Mouse (Mus musculus) intestine, embryonic 14.5 days (tissue): ENCODE data around the gene Rbm43. TPM values are rescaled to one million over a fixed set of nuclear protein-coding genes. Genes with fewer than 3 reads are reported as not detected.

Experiments used
- ATAC-seq: fragments of 200-750 bp; cut with Nextera tagmentation; replicated peaks from 2 replicates; pipeline ENCODE4 v1.8.0; 2017; ENCODE audit warnings: low read depth, moderate number of reproducible peaks, moderate TSS enrichment, moderate library complexity; ENCODE audit not compliant: low FRiP score, low TSS enrichment
- DNase-seq: peaks from one replicate; pipeline ENCODE4 v3.0.0-alpha.2; 2018; ENCODE audit warnings: low spot score
- H3K27ac ChIP-seq: fragments of 300-500 bp; sonication (generic); 2 replicates; pipeline ENCODE4 v1.5.1; 2014; ENCODE audit warnings: low read depth, mild to moderate bottlenecking, control low read depth
- H3K27me3 ChIP-seq: fragments of 300-500 bp; sonication (generic); replicated peaks from 2 replicates; pipeline ENCODE4 v1.6.1; 2014; ENCODE audit warnings: low read length, control low read depth; ENCODE audit not compliant: control insufficient read depth, insufficient read depth
- H3K36me3 ChIP-seq: fragments of 300-500 bp; sonication (generic); 2 replicates; pipeline ENCODE4 v1.6.1; 2014; ENCODE audit warnings: low read length, control low read depth; ENCODE audit not compliant: control insufficient read depth, insufficient read depth
- H3K4me1 ChIP-seq: fragments of 300-500 bp; sonication (generic); replicated peaks from 2 replicates; pipeline ENCODE4 v1.6.1; 2014; ENCODE audit warnings: low read length, control low read depth, mixed read lengths; ENCODE audit not compliant: control insufficient read depth, insufficient read depth
- H3K4me2 ChIP-seq: fragments of 300-500 bp; sonication (generic); 2 replicates; pipeline ENCODE4 v1.6.1; 2014; ENCODE audit warnings: low read length
- H3K4me3 ChIP-seq: fragments of 300-500 bp; sonication (generic); 2 replicates; pipeline ENCODE4 v1.5.1; 2014; ENCODE audit warnings: low read depth, low read length, control low read depth, mixed read lengths
- H3K9ac ChIP-seq: fragments of 300-500 bp; sonication (generic); 2 replicates; pipeline ENCODE4 v1.6.1; 2014; ENCODE audit warnings: mild to moderate bottlenecking, low read length
- H3K9me3 ChIP-seq: fragments of 300-500 bp; sonication (generic); 2 replicates; pipeline ENCODE4 v1.6.1; 2016; ENCODE audit warnings: low read length, control low read depth; ENCODE audit not compliant: control insufficient read depth
- WGBS: fragments of 180-500 bp; shearing (Covaris S2); extraction: QIAGEN DNeasy Blood & Tissue Kit; methylation state at CpG from one replicate; pipeline ENCODE4 v1.1.7; 2014; 5-methylcytosine and 5-hydroxymethylcytosine counted together
- polyA plus RNA-seq: library from polyadenylated mRNA; unstranded; fragments of >200 nt; fragmentation: Nextera tagmentation; extraction: Ambion mirVana; gene quantifications from 2 replicates; pipeline ENCODE4 v1.2.1, GENCODE M21; 2014

Rbm43 gene
- polyA plus RNA-seq, 1 experiment from 2014 or later = 11.9 TPM

DNA sequence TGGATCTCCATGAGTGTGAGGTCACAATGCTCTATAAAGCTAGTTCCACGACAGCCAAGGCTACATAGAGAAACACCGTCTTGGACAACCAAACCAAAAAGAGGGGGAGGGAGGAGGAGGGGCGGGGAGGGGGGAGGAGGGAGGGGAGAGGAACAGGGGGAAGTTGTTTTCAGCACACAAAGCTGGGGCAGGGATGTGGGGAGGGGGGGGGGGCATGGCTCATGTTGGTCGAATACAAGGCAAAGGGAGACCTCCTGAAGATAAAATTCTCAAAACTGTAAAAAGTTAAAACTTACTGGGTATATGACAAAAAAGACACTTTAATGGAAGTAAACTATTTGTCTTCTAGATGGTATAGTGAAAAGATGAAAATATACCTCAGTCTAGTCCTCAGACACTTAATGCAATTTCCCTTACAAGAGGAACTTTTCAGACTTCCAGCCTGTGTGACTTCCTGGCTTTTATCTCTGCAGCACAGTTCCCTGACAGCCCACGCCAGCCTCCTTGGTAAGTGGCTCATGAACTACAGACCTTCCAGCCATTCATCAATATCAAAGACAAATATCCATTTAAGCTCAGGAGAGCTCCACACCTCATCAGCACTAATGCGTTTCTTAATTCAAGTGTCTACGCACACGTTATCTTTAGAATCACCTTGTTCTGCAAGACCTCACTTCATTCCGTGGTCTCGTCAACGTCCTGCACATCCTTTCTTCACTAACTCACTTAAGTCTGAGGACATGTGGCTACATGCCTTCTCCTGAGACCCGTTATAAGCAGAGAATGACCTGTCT lies 1.4 kb downstream of the Rbm43 start:
- ATAC-seq (no peak), DNase-seq (no peak)
- Histone ChIP-seq H3K4me3 (0 out of 2 replicates have a peak overlapping the region, but pooled peaks have one; percentile 18), H3K27ac (no peak overlapping the region), H3K9ac (no peak overlapping the region), H3K27me3 (no peaks in the 10 kb centered on the region), H3K36me3 (peaks cover 5% of the 10 kb centered on the region; the same call in 1 of the 2 replicates), H3K9me3 (no peaks in the 10 kb centered on the region), H3K4me1 (no peaks in the 10 kb centered on the region; the same call in 1 of the 2 replicates), H3K4me2 (peak overlapping the region; percentile 76)
- 41% methylated on average over 11 of the region's 12 CpGs for WGBS

DNA sequence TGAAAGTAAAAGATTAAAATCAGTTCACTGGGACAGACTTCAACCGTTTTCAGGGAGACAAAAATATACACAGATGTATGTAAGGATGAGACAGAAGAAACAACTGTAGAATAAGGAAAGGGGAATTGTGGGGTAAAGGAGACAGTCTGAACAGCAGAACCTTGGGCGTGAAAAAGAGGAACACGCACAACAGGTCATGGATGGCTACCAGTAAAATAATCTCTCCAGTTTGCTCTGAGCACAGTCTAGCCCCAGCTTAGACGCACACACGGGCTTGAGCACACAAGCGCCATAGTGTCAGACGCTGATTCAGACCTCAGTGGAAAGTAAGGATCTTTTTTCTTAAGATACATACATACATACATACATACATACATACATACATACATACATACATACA lies 3.7 kb downstream of the Rbm43 start:
- H3K9ac ChIP-seq = no peak overlapping the region
- no peaks in the 10 kb centered on the region for H3K9me3 ChIP-seq
- no peak overlapping the region for H3K4me2 ChIP-seq
- no peak overlapping the region for H3K27ac ChIP-seq
- no peak overlapping the region for H3K4me3 ChIP-seq
- H3K36me3 ChIP-seq = peaks cover 5% of the 10 kb centered on the region; the same call in 1 of the 2 replicates
- WGBS = 88% methylated on average over 7 of the region's 7 CpGs
- ATAC-seq = no peak
- H3K27me3 ChIP-seq = no peaks in the 10 kb centered on the region
- no peaks in the 10 kb centered on the region; the same call in 1 of the 2 replicates for H3K4me1 ChIP-seq
- DNase-seq = no peak

DNA sequence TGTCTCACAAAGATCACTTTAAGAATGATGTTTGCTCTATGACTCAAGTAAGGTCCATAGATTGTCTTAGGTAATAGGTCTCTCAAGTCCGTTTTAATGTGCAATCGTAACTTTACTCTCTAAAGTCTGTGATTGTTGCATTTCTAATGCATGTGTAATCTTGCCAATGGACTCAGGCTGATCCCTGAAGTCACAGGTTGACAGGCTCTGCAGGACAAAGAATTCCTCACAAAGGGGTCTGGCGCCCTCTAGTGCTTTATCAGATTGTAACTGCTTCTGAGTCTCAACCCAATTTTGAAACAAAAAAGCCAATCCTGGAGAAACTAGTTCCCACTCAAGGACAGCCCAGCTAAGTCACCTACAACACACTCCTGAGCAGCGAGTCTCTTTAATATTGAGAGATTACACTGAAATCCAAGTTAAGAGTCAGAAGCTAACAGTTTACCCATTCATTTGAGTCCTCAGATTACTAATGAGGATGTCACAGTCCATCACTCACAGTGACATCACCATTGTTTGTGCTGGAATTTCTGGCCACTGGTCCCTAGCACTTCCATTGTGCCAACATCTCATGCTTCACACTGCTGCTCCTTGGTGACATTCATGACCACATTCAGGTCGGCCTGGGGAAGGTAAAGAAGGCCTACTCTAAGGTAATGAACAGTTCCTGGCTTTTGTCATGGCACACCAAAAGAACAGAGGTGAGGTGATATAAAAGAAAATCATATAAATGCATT lies 19.9 kb downstream of the Rbm43 start:
- peak; percentile 79 for DNase-seq

DNA sequence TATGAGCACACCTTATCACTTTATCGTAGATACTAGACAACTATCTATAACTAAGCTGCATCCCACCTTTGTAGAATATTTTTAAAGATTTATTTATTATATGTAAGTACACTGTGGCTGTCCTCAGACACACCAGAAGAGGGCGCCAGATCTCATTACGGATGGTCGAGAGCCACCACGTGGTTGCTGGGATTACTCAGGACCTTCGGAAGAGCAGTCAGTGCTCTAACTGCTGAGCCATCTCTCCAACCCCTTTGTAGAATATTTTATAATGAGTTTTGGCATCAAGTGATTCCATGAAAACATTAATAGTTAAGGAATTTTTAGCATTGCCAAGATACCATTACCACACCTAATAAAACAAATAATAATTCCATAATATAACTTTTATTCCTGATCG lies 20.4 kb downstream of the Rbm43 start:
- 61% methylated on average over 7 of the region's 7 CpGs for WGBS
- Histone ChIP-seq H3K9me3 (no peaks in the 10 kb centered on the region), H3K36me3 (no peaks in the 10 kb centered on the region), H3K27ac (no peak overlapping the region), H3K27me3 (no peaks in the 10 kb centered on the region), H3K4me1 (peaks cover 17% of the 10 kb centered on the region), H3K4me3 (no peak overlapping the region), H3K4me2 (no peak overlapping the region), H3K9ac (no peak overlapping the region)
- ATAC-seq (no peak), DNase-seq (no peak)

More for the DNA sequence above, 19.9 kb downstream of the Rbm43 start:
- Histone ChIP-seq H3K4me3 (no peak overlapping the region), H3K9ac (no peak overlapping the region), H3K36me3 (no peaks in the 10 kb centered on the region), H3K9me3 (no peaks in the 10 kb centered on the region), H3K4me2 (no peak overlapping the region), H3K27me3 (no peaks in the 10 kb centered on the region), H3K4me1 (peaks cover 17% of the 10 kb centered on the region), H3K27ac (no peak overlapping the region)
- WGBS = 18% methylated on average over 5 of the region's 5 CpGs
- ATAC-seq = peak; percentile 59; the same call in 1 of the 2 replicates

DNA sequence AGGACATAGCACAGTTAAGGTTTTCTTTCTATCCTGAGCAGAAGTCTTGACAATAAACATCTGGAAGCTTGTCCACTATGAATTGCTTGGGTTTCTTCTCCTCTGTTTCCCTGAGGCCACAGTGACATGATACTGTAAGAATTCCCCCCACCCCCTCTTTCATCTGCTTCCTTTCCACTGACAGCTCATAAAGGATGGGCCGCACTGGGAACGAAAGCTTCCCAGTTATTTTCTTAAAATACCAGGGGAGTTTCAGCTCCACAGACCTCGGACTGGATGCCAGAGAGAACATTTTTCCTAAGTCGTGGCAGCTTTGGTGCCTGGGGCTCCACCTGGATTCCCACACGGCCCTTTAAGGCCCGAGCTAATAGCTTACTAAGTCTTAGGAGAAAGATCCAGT lies 22.2 kb downstream of the Rbm43 start:
- 16% methylated on average over 6 of the region's 6 CpGs for WGBS
- peak overlapping the region; percentile 28; the same call in 1 of the 2 replicates for H3K4me2 ChIP-seq
- peak overlapping the region; percentile 87 for H3K27ac ChIP-seq
- no peaks in the 10 kb centered on the region for H3K36me3 ChIP-seq
- H3K9ac ChIP-seq = no peak overlapping the region
- H3K9me3 ChIP-seq = no peaks in the 10 kb centered on the region
- ATAC-seq (no peak; the same call in 1 of the 2 replicates), DNase-seq (no peak)
- H3K4me1 ChIP-seq = peaks cover 17% of the 10 kb centered on the region
- H3K27me3 ChIP-seq = no peaks in the 10 kb centered on the region
- H3K4me3 ChIP-seq = no peak overlapping the region

DNA sequence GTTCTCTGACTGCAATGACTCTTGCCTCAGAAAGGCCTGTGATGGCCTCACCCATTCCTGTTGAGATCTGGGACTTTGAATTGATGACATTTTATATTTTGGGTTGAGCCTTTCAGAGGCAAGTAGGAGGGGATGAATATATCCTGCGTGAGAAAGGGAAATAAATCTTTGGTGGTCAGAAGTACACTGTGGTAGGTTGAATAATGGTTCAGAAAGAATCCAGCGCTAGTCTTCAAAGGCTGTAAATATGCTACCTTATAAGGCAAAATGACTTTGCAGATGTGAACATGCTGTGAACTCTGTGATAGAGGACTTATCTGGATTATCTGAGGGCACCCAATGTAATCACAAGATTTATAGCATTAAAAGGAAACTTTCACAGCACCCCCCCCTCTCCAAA lies 23.1 kb downstream of the Rbm43 start:
- H3K9me3 ChIP-seq = no peaks in the 10 kb centered on the region
- H3K4me1 ChIP-seq = peaks cover 17% of the 10 kb centered on the region
- no peak overlapping the region for H3K4me3 ChIP-seq
- H3K27me3 ChIP-seq = no peaks in the 10 kb centered on the region
- no peak for DNase-seq
- no peak overlapping the region for H3K9ac ChIP-seq
- peak overlapping the region; percentile 87 for H3K27ac ChIP-seq
- no peak overlapping the region; the same call in 1 of the 2 replicates for H3K4me2 ChIP-seq
- 40% methylated on average over 2 of the region's 2 CpGs for WGBS
- no peak; the same call in 1 of the 2 replicates for ATAC-seq
- H3K36me3 ChIP-seq = no peaks in the 10 kb centered on the region

DNA sequence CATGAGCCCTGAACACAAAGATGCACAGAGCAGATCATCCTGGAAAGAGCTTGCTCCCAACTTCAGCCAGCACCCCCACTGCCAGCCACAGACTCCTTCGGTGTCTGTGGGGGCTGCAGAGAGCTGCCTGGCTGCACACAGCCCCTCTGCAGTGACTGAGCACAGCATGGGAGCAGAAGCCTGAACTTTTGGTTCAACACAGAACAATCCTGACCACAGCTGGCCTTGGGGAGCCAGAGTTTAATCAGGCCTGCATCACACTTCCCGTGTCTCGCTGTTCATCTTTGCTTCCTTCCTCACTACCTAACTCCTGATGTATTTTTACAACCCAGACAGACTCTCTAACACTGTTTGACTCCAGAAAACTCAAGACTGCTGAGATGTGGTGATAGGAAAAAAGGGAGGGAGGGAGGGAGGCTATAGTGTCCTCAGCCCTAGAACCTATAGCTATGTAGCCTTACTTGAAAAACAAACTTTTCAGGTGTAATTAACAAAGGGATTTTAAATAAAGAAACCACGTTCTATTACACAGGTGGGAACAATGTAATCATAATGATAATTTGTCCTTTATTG lies 27.3 kb downstream of the Rbm43 start:
- no peak overlapping the region for H3K4me3 ChIP-seq
- no peak overlapping the region for H3K27ac ChIP-seq
- H3K9ac ChIP-seq = no peak overlapping the region
- 0 out of 2 replicates have a peak, but pooled peaks cover 7% of the 10 kb centered on the region for H3K4me1 ChIP-seq
- WGBS = 68% methylated on average over 4 of the region's 4 CpGs
- no peak overlapping the region for H3K4me2 ChIP-seq
- H3K36me3 ChIP-seq = no peaks in the 10 kb centered on the region
- H3K27me3 ChIP-seq = no peaks in the 10 kb centered on the region
- ATAC-seq (no peak), DNase-seq (no peak)
- H3K9me3 ChIP-seq = no peaks in the 10 kb centered on the region

DNA sequence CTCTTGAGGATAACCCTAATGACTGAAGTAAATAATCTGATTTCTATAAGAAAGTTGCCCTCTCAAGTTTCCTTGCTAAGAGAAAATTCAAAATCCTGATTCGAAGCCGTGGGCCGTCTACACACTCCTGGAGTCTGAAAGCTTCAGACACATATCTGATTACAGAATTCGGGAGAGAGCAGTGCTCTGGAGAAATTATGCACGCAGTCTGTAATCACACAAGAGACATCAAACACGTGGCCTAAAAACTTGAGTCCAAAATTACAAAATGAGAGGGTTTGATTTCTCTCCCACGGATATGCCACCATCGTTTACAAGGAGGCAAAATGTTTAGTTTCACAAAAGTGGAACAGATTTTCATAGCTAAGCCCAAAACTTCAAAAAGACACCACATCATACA lies 29.3 kb downstream of the Rbm43 start:
- Histone ChIP-seq H3K27ac (no peak overlapping the region), H3K27me3 (no peaks in the 10 kb centered on the region), H3K4me1 (no peaks in the 10 kb centered on the region), H3K4me3 (no peak overlapping the region), H3K9ac (no peak overlapping the region), H3K4me2 (no peak overlapping the region), H3K9me3 (no peaks in the 10 kb centered on the region), H3K36me3 (no peaks in the 10 kb centered on the region)
- ATAC-seq (no peak), DNase-seq (no peak)
- 64% methylated on average over 8 of the region's 8 CpGs for WGBS
